Mouse (Mus musculus) mouse embryonic stem cell (cell line): ENCODE results near the gene Farsa.
"Not testable (repeated sequence)": the region's sequence is repeated elsewhere in the genome, so short reads cannot be mapped to it uniquely, and the experiment has no call there.

Experiments
- in situ Hi-C, 2 experiments: fragments of 300-500 bp; cut with MboI; formaldehyde crosslinking; loops; 1 replicate in 1 of 2; 3 replicates in 1 of 2; pipeline ENCODE4 v1.14.3; 2019 to 2020; ENCODE audit warnings: low sequenced_read_pairs in 2 of 2, low pct_unique_long_range_greater_than_20kb in 1 of 2, mixed read lengths in 1 of 2; ENCODE audit not compliant: unreplicated experiment in 1 of 2

The Farsa gene

DNA sequence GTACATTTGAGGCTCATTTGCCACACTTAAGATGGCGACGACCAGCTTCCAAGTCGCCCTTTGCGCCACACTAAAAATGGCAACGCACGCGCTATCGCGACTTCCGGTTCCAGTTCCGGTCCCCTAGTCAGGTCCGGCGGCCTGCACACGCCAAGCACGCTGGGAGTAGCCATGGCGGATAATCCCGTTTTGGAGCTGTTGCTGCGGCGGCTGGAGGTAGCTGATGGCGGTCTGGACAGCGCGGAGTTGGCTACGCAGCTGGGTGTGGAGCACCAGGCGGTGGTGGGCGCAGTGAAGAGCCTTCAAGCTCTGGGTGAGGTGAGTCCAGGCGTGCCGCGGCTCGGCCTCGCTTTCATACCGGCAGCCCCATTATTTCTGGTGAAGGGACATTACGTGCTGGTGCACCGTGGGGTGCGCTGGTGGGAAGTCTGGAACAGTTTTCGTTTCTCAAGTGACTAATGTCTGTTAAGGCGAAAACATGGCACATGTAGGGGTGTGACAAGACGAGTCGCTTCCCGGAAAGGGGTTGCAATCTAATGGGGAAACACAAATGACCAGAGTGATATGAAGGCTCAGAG, at the start of gene Farsa:
Farsa (plus strand) TSS at position 126 of the 578 bp plus-strand sequence.
- in situ Hi-C loops, result no loop called here

DNA sequence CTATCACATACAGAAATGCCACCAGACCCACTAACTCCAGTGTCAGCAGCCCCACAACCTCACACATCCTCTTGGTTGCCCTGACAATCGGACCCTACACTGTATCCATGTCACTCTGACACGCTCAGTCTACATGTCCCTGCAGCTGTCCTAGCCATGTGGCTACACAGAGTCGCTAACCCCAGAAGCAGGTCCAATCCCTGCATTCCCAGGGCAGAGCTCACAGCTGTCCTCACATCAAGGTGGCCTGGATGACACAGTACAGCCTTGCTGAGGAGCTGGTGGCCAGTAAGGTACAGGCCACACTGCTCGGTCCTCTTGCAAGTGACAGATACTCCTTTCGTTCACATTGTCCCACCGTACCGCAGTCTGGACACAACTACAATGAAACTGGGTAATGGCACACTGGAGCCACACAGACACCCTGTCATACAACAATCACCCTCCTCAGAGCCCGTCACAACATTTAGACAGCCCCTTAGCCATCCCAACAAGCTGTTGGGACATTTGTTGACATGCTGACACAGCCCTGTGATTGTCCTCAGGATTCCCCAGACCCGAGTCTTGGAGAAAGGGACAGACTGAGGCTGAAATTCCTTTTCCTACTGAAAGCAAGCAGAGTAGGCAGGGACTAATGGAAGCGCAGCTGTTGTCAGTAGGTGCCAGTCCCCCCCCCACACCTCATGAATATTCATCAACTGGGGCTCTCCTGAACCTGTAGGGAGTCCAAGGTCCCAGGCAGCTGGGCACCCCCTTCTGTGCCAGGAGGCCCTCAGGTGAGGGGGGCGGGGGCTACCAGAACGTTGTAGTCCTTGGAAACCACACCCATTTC, 47.5 kb upstream of the Farsa start:
- in situ Hi-C loops, result loop anchor here in 1 of 2 experiments (5.0 kb wide), 1 partner anchor 112 kb away; no protein-coding TSS in a partner anchor

DNA sequence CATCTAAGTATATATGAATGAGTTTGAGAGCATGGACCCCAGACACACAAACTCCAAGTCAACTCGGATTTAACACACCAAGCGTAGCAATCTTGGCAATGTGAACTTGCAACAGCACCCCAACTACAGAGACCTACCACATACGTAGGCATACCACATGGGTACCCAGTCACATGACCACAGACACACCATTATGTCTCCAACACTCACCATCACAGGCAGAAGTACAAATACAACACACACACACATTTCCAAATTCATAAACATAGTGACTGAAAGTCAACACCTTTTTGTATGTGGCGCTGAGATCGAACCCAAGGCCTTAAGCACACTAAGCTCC, 46.9 kb upstream of the Farsa start:
- in situ Hi-C loops, result loop anchor here in 1 of 2 experiments (5.0 kb wide), 1 partner anchor 113 kb away; no protein-coding TSS in a partner anchor

DNA sequence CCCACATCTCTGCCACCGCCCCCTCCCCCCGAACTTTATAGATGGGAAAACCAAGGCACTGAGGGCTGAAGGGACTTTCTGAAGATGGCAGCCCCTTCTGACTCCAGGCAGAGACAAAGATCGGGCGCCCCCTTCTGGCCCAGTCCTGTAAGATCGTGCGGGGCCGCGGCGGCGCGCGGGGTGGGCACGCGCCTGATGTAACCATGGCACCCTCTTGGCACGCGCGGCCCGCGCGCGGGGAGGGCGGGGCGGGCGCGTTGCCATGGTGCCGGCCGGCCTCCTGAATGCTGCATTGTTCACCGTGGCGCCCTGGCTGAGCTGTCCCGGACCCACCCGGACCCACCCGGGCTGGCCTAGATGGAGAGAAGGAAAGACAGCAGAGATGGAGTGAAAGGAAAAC, 45.9 kb upstream of the Farsa start:
- in situ Hi-C loops, result no loop called here

DNA sequence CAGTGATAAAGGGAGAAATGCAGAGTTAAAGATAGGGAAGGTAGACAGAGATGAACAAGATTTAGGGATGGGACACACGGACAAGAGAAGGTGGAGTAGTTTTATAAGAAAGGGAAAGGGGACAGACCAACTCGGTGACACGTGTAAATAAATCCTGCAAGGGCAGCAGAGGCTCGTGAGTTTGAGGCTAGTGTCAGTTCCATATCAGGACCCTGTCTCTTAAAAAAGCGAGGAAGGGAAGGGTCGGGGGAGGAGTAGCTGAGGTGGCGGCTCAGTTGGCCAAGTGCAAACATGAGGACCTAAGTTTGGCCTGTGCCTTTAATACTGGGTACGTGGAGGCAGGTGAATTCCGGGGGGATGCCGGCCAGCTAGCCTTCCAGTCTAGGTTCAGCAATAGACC, 45.5 kb upstream of the Farsa start:
- in situ Hi-C loops, result no loop called here

DNA sequence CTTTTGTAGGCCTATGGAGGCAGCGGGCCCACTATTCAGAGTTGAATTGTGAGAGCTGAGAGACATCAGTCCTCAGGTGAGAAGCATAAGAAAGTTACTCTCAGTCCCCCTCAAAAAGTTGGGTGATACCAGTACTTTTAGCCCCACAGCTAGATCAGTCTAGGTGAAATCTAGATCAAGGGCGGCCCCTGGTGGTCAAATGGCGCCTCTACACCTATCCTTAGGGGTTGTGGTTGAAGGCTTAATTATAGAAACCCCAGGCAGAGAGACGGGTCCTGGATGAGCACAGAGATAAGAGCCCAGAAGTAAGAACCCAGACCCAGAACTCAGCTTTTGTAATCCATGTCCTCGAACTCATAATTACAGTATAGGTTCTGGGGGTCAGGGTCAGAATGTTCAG, 43.7 kb upstream of the Farsa start:
- in situ Hi-C loops, result no loop called here

DNA sequence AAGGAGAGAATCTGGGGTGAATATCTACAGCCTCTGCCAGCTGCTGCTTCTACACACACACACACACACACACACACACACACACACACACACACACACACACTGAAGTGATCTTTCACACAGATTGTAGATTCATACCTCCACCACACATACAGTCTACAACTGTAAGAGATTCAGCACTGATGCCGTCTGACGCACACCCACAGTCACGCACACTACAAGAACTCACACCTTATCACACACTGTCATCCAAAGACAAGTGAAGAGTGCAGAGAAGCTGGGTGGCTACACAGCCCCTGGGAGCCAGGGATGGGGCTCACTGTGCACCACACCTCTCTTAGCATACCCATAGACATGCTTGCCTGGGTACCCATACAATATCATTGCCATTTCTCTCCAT, 43.0 kb upstream of the Farsa start:
- in situ Hi-C loops, result no loop called here

DNA sequence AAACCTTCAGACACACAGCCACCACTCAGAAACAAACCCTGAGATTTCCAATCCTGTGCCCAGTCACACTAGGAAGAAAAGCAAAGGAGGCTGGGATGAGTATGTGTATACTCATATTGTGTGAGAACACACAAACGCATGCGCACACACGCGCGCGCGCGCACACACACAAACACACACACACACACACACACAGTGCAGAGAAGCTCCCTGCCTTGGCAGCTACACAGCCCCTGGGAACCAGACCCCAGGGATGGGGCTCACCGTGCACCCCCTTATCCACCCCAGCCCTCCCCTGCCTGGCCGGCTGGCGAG, 42.6 kb upstream of the Farsa start:
- in situ Hi-C loops, result no loop called here

DNA sequence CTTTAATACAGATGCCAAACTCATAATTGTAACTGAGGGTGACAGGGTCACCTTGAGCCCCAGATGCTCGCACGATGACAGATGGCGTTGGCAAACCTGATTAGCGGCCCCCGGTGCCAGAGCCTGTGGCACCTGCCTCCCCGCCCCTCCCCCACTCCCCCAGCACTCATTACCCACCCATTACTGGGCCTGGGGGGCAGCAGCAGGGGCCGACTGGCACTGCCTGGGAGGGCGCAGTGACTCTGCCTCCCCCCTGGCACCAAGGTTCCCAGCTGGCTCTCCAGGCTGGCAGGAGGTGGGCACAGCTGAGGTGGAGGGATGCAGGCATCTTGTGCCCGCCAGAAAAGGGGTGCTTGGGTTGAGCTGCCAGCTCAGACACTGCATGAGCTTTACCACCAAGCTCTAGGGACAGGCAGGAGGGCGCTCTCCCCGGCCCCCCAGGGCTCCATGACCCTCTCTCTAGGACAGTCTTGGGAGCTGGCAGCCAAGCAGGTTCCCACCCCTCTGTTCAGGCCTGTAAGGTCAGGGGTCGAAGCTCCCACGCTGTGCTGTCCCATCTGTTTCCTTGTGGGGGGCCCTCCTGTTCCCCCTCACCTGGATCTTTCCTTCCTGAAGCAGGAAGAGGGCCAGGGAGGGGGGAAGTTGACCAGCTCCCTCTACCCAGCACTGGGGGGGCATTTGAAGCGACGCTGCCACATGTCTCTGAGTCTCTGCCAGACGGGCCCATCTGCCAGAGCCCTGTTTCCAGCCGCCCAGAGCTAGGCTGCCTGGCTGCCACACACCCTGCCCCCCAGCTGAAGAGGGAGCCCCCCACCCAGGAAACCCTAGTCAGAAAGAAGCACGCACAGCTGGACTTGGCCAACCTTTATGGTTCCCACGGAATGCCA, 42.0 kb upstream of the Farsa start:
- in situ Hi-C loops, result loop anchor here in 1 of 2 experiments (5.0 kb wide), 1 partner anchor 112 kb away; the partner anchor contains the start of gene Lyl1

DNA sequence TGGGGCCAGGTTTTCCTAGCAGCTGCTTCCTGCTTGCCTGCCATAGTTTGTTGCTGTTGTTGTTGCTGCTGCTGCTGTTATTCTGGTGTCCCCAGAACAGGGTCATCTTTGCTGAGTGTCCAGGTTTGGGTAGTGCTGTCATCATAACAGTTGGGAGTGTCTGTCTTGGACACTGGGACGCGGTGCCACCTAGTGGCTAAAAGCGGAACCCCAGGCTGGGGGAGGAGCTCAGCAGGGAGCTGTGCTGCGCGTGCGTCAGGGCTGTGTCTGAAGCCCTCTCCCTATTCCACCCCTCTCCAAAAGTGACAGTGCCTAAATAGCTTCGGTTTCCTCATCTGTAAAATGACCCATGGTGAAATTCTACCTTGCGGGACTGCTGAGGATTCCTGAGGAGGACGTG, 41.2 kb upstream of the Farsa start:
- in situ Hi-C loops, result loop anchor here in 1 of 2 experiments (5.0 kb wide), 1 partner anchor 113 kb away; the partner anchor contains the start of gene Lyl1

DNA sequence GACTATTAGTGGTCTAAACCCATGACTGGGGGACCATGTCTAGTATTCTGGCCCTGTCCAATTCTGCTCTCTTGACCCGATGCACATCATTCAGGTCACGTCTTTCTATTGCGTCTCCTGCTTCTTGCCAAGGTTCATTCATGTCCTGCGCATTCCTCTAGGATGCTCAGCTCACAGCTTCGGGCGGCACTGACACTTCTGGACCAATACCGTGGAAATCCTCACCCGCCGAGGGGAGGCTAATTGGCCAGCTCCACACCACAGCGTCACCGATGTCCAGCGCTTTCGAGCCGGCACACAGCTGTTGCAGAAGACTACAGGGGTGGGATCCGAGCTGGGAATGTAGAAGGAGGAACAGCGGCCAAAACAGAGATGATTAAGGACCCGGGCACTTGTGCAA, 40.7 kb upstream of the Farsa start:
- in situ Hi-C loops, result loop anchor here in 1 of 2 experiments (5.0 kb wide), 1 partner anchor 114 kb away; the partner anchor contains the start of gene Lyl1

DNA sequence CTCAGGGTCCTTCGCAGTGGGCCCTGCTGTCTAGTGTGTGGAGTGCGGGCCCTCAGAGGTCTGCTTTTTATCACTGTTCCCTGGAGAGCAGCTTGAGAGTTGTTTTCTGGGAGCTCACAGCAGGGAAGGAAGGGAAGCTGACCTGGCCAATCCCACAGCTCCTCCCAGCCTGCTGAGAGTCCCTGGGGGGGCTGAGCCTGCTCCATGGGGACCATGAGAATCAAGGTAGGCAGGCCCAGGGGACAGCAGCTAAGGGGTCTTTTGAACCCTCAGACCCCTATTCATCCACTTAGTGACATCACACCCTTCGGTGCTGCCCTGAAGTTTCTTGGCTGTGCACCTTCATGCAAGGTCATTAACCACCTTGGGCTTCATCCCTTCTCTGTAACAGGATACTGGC, 34.1 kb upstream of the Farsa start, which contains the start of gene Dand5:
Dand5 (minus strand) TSS at position 101 of the 400 bp plus-strand sequence.
- in situ Hi-C loops, result no loop called here

DNA sequence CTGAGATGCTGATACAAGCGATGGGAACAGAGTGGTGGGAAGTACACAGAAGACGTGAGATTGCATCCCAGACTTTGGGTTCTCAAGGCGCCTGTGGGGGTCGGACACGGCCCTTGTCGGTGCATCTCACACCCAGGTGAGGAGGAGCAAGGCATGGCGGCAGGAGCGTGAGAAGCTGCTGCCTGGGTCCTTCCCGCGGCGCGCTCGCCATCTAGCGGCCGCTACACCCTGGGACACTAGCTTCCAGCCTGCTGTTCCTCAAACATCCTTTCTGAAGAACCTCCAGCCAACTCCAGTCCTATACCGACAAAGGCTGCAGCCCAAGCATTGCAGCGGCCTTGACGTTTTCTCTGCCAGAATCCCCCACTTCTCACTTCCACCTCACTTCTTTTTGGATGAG, 33.1 kb upstream of the Farsa start:
- in situ Hi-C loops, result no loop called here

DNA sequence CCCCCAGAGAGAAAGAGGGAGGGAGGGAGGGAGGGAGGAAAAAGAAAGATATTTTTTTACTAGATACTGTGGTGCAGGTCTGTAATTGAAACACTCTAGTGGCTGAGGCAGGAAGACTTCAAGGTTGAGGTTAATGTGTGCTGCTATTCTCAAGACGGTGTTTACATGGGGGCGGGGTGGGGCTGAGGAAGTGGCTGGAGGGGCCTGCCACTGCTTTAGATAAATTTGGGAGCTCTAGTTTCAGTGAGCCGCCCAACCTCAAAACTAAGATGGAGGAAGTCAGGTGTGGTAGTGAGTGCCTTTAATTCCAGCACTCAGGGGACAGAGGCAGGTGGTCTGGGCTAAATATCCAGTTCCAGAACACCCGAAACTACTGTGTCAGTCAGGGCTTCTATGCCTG, 31.2 kb upstream of the Farsa start:
- in situ Hi-C loops, result no loop called here

DNA sequence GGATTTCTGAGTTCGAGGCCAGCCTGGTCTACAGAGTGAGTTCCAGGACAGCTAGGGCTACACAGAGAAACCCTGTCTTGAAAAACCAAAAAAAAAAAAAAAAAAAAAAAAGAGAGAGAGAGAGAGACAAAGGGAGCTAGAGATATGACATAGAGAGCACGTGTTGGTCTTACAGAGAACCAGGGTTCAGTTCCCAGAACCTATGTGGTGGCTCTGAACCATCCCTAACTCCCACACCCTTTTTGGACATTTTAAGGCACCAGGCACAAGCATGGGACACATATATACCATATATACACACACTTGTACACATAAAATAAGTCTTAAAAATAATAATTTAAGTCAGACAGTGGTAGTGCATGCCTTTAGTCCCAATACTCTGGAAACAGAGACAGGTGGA, 30.3 kb upstream of the Farsa start:
- in situ Hi-C loops, result not testable (repeated sequence)

DNA sequence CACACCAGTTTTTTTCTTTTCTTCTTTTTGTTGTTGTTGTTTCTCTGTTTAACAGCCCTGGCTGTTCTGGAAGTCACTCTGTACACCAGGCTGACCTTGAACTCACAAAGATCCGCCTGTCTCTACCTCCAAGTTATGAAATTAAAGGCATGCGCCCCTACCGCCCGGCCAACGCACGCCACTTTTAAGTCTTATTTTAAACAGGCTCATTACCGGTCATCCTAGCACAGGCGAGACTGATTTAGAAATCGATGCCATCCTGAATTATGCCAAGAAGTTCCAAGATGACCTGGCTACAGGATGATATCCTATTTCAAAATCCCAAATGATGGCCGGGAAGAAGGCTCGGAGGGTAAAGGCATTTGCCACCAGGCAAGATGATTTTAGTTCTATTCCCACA, 25.3 kb upstream of the Farsa start, which contains the start of gene Gadd45gip1:
Gadd45gip1 (plus strand) TSS at position 33 of the 400 bp plus-strand sequence.
- in situ Hi-C loops, result no loop called here

DNA sequence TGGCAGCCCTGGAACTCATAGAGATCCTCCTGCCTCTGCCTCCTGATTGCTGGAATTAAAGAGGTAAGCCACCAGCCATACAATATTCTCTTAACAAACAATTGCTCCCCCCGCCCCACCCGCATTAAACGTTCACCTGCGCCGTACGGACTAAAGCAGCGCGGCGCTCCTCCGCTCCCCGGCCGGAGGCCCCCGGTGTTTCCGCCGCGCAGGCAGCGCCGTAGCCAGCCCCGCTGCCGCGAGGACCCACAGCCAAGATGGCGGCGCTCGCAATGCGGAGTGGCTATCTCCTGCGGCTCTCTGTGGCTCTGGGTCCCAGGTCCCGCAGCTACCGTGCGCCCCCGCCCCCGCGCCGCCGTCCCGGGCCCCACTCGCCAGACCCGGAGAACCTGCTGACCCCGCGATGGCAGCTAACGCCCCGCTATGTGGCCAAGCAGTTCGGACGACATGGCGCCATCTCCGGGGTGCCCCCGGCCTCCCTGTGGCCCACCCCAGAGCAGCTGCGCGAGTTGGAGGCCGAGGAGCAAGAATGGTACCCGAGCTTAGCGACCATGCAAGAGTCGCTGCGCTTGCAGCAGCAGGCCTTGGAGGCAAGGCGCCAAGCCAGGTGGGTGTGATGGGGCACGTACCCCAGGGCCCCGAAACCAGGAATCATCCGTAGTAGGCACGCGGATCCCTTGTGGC, 24.6 kb upstream of the Farsa start:
- in situ Hi-C loops, result no loop called here
